Mouse (Mus musculus) 3T3-L1 (cell line): ENCODE results near the gene Xpo5.

Experiments used
- DNase-seq: peaks from one replicate; pipeline ENCODE4 v3.0.0-alpha.2; 2015; ENCODE audit warnings: low read depth, low spot score

Xpo5 gene

DNA sequence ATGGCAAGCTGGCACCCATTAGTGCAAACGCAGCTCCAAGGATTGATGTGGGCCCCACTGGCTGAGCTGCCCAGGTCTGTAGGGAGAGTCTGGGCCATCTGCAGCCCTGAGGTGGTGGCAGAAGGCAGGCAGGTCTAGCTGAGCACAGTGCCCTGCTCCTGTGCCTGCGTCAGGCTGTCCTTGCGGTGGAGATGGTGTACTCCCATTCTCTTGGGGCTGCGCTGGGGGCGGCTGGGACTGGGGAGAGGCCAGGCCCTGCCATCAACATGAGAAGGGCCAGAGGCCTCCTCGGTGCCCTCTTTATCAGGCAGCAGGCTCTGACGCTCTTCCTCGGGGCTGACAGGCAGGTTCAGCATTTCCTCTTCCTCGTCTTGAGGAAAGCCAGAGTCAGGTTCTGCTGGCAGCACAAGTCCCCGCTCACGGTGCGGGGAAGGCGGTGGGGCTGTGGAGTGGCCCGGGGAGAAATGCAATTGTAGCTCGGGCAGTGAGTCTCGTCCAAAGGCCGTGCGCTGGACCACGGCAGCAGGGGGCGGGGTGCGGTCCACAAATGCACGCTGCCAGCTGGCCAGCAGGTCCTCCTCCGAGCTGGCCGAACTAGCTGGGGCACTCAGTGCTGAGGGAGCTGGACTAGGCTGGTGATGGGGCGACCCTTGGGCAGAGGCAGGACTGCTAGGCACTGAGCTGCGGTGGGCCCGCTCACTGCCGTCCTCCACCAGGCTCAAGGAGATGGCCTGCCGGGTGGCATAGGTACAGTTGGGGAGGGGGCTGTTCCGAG lies 55.9 kb downstream of the Xpo5 start:
- DNase-seq, result no peak

DNA sequence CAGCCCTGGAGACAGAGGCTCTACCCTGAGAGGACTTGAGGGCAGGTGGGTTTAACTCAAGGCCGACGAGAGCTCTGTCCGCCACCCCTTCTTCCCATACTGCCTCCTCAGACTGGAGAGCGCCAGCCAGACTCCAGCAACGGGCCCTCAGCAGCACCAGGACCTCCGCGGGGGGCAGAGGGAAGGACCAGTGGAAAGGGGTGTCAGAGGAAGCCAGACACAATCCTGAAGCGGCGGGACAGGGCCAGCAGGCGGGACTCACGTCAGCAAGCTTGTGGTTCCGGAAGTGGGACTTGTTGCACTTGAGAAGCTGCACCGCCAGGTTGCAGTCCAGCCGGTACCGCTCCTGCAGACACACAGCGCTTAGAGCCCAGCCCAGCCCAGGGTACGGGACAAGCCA lies 57.1 kb downstream of the Xpo5 start:
- no peak for DNase-seq

DNA sequence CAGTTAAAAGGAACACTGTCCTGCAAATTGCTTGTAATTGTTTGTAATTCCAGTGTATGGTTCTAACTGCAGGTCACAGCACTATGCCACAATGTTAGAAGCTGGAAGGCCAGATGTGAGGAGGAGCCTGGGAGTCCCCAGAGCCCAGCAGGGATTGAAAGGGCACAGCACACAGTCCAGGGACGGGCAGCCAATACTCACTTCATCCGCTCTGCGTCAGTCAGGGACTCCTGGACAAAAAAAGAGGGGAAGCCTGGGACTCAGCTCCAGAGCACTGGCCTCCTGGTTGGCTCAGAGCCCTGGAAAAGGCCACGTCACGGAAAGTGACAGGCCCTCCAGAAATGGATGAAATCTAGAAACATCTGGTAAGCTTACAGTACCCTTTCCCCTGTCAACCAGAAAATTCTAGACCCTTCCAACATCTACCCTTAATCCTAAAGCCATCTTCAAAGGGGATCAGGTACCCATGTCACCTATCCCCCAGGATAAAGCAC lies 59.7 kb downstream of the Xpo5 start:
- DNase-seq, result no peak

DNA sequence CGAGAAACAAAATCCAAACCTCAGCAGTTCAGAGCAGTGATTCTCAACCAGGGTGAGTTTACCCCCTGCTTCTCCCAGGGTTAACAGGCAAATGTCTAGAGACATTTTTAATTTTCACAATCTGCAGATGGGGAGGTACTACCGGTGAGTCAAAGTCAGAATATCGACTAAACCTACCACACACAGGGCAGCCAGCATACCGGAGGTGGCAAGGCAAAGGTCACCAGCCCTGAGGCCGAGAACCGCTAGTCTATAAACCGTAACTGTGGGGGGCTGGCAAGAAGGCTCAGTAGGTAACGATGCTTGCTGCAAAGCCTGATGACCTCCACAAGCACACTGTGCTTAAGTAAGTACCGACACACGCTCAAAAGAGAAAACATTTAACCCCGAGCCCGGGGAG lies 62.9 kb downstream of the Xpo5 start:
- no peak for DNase-seq

DNA sequence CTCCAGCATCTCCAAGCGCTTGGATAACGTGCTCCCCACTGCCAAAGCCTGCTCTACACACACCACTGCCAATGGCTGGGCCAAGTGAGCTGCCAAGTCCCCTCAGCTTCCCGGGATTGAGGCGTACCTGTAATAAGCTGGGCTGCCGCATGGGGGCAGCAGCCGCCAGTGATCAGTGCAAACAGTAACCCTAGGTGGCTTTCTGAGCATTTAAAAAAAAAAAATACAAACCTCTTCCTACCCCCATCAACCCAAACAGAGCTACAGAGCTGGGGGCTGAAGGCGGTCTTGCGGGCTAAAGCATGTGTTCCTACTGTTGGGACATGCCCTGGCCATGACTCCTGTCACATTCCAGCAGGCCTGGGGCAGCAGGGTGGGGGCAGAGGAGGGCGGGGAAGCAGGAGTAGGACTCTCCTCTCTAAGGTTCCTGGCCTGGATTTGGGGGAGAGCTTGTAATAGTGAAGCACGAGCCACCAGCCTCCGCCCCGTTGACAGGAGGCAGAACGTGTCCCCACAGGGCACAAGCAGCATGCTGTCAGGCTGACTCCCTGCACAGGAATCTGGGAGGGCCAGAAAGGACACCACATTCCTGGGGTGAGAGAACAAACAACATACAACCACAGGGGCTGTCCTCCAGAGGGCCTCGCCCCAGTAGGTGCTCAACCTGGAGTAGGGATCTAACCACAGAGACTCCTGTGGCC lies 63.5 kb downstream of the Xpo5 start:
- peak; percentile 86 for DNase-seq

DNA sequence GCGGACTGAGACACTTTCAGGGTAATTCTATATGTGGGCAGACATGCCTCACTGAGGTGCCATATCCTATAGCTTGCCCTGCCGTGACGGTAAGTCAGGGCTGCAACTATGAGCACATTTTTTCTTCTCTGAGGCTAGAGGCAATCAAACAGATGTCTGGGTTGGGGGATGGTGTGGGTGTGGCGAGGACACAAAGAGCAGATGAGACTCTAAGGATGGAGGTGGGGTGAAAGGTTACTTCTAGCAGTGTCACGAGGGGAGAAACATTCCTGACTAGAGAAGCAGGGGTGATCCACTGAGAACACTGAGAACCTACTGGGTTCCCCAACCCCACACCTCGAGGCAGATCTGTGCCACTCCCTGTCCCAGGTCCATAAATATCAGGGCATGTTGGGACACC lies 64.4 kb downstream of the Xpo5 start:
- DNase-seq, result no peak

DNA sequence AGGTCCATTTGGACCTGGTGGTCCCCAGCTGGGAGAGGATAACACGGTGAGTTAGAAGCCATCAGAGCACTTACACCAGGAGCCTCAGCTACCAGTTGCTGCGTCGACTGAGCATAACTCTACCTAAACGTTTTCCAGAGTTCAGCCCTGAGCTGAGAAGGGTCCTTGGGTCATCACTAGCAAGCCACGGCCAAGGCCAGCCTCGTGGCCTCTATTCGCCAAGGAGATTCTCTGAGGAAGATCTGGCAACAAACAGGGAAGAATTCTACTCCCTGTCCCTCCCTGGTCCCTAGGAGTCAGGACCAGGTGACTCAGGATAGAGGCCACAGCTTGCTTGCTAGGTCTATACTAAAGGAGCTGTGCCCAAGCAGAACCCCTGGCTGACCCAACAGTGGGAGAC lies 64.9 kb downstream of the Xpo5 start:
- no peak for DNase-seq

DNA sequence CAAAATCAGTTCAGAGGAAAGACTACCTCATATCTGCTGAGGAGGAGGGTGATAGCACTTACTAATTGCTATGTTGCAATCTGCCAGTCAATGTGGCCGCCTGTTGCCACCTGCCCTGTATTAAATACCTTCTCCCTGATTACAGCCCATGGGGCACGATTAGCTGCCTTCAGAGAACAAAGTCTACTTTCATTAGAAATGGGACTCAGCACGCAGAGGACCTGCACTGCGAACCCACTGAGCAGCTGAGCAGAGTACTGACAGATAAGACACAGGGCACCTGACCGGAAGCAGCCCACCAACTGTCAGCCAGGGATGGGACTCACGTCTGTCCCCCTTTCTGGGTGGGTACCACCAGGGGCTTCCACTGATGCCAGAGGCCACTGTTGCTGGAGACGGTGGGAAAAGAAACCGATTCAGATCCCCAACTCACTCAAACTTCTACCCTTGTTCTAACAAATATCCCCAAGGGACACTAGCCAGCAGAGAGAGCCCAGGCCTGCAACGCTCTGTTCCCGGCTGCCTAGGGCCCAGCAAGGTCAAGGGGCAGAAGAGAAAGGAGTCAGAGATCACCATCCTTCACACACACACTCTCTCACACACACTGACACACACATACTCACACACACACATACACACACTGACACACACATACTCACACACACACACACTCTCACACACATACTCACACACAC lies 65.6 kb downstream of the Xpo5 start:
- DNase-seq, result no peak

DNA sequence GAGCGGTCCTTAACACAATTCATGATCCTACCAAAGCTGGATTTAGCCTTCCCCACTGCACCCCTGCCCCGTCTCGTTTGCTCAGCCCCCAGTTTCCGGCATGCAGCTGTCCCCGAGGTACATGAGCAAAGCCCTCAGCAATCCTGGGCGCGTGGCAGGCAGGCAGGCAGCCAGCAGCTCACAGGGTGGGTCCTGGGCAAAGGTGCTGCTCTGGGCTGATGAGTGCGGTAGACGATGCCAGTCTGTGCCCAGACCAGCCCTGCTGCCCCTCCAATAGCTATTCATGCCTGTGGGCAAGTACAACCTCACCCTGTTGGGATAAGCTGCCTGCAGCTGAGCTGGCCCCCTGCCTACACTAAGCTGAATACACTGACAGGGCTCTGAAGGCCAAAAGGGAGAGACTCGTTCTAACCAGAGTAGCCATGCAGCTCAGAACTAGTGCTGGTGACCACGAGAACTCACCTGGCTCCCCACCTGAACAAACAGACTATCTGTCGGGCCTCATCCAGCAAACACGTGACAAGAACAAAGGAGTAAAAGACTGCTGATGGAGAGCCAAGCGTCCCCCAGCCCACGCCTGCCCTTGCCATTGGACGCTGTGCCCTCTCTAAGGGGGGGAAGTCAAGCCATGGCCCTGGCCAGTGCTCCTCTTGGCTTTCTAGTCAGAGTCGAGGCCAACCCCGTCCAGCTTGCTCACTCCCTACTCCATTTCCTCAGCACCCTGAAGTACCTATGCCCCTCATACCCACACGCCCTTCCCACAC lies 67.4 kb downstream of the Xpo5 start:
- DNase-seq, result no peak

DNA sequence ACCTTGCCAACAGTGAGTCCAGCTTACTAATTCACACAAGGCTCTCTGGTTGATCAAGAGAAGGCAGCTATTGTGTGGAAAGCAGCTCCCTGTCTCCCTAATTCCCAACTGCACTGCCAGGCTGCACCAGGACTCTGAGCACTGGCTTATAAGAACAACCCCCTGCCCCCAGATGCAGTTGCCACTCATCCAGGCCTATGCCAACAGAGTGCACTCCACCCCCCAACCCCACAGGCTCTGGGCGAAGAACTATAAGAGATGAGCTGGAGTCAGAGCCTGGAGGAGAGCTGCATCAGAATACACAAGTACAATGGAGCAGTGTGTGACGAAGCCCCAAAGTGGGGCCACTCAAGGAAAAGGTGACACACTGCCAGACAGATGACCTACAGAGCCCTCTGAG lies 69.5 kb downstream of the Xpo5 start:
- no peak for DNase-seq

DNA sequence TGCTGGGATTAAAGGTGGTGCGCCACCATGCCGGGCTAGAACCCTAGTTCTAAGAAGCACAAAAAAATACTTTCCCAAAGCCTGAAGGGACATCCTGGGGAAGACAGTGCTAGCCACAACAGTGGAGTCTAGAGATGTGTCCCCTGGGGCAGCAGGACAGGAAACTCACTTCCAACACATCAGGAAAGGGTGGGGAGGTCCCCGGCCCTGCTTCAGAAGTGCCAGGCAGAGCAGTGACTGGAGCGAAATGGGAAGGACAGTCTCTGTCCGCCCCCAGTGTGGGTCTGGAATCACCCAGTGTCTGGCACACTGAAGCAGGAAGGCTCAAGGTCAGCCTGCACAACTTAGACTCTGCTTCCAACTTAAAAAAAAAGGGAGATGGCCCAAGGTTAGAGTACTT lies 70.1 kb downstream of the Xpo5 start:
- DNase-seq, result no peak

DNA sequence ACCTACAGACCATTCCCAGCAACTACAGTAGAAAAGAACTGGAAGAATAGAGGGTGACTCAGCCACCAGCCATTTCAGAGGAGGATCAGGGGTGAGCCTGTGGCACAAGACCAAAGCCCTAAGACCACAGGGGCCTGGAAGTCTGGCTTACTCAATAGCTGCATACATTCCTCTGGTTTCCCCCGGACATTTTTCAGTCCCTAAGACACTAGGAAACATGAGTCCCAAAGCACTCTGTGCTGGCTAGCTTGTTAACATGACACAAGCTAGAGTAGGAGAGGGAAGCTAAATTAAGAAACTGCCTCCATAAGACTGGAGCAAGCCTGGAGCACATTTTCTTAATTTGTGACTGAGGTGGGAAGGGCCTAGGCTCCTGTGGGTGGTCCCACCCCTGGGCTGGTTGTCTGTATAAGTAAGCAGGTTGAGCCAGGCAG lies 71.2 kb downstream of the Xpo5 start:
- peak; percentile 99 for DNase-seq

DNA sequence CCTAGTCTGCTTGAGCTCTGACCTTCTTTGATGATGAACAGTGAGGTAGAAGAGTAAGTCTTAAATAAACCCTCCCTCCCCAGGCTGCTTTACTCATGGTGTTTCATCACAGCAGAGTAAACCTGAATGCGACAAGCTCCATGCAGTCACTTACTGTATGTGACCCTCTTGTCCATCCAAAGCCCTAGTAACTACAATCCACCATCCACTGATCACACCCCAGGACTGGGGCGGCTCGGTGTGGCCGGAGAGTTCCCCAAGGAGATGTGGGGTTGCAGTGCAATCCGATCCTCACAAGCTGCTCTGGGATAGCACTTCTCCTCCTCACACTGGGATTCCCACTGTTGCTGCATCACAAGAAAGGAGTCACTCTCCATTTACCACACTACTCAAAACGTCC lies 71.9 kb downstream of the Xpo5 start:
- DNase-seq, result peak; percentile 69

DNA sequence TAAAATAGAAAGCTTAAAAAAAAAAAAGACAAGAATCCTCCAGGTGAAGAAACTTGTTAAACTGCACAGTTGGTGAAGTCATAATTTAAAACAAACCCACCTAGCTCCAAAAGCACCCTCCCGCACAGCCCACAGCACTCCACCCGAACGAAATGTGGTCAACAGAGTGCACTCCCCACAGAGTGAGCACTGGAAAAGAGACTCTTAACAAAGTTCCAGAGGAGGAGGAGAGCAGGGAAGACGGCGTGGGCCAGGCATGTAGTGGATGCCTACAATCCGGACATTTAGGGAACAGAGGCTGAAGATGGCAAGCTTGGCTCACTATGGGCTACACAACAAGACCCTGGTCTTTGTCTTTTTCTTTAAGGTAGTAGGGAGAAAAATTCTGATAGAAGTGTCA lies 72.5 kb downstream of the Xpo5 start:
- no peak for DNase-seq

DNA sequence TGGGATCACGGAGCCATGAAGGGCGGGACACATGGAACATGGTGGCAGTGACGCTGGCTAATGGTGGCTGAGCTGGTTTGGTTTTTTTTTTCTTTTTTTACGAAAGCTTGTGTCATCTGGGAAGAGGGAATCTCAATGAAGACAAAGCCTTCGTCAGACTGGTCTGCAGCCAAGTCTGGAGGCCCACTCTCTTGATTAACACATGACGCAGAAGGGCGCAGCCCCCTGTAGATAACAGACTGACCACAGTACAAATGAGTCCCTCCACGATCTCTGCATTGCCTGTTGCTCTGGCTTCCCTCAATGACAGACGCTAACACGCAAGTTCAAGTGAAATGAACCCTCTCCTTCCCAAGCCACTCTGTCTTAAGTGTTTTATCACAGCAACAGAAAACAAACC lies 72.9 kb downstream of the Xpo5 start:
- DNase-seq, result peak; percentile 87

DNA sequence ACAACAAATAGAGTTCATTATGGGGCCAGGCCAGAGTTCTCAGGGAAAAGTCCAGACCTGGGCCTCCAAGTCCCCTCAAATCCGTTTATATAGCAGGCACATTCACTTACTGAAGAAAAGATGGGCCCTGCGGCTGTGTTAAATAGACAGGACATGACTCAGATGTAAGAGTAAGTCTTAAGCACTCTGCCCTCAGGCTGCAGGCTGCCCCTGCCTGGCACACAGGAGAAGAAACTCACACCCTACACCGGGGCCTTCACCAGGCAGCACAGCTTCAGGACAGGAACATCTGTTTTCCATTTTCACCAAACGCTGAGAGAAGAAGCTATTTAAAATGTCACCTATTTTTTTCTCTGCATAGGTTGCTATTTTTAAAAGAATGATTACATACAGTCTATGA lies 75.0 kb downstream of the Xpo5 start:
- peak; percentile 99 for DNase-seq

DNA sequence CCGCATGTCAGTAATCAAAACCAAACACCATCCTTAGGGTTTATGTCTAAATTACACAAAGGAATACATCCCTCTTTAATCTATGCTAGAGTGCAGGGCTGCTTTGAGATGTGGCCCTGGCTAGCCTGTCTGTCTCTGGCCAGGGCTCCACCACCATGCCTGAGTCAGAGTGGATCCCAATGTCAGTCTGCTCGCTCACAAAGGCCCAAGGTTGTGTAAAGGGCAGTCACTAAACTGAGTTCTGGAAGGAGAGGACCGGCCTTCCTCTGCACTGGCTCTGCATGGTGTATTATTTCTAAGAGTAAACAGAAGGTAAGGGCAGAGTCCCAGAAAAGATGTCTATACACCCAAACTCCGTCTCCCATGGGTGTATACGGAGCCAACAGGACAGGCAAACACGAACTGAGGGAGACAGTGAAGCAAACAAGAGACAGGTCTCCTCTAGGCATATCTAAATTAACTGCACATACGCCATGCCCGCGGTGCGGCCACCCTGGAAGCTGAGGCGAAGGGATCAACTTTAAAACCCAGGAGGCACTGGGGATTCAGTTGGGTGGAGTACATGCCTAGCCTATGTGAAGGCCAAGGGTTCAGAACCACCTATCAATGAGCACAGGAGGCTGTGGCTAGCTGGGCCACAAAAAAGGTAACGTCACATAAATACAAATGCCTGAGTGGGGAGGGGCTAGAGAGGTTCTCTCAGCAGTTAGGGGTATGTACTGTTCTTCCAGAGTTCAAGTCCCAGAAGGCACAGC lies 75.6 kb downstream of the Xpo5 start:
- peak; percentile 59 for DNase-seq

DNA sequence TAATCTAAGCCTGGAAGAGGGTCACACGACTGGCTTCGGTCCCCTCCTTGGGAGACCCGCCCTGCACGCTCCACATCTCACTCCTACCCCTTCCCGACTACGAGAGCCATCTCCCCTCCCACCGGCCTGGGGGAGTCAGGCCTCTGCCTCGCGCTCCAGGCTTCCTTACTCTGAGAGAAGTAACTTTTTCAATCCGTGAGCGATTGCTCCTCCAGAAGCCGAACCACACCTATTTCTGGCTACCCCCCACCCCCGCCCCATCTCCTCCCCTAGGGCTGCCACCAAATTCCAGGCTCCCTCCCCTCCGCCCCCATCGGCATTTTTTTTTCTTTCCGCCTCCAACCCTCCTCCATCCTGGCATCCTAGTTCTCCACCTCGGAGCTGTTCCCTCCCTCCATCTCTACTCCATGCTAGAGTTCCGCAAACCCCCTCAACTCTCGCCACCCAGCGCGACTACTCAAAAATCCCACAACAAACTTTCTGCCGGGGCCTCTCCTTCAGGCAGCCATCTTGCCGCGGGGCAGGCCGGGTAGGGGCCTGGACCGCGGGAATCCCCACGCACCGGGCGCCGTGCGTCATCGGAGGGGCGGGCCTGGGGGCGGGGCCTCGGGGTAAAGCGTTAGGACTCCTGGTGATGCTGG lies 80.0 kb downstream of the Xpo5 start, which contains the start of gene Tjap1:
Gene Tjap1, minus strand, starts transcription at position 544 of the 641 bp plus-strand sequence.
- peak; percentile 90 for DNase-seq

DNA sequence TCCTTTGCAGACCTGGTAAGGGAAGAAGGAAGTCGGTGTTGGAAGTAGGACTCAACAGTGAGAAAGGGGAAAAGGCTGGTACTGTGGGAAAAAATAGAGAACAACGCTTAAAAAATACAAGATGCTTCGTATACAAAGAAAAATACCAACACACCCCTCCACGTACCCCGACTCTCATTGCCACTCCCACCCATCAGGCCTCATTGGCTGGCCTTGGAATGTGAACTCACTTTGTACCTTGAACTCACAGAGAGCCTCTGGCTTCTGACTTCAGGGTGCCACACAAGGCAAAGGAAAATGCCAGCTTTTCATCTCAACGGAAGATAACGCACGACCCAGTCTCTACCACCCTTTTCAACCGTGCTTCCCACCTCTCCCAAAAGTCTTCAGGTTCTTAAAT lies 80.6 kb downstream of the Xpo5 start:
- no peak for DNase-seq

DNA sequence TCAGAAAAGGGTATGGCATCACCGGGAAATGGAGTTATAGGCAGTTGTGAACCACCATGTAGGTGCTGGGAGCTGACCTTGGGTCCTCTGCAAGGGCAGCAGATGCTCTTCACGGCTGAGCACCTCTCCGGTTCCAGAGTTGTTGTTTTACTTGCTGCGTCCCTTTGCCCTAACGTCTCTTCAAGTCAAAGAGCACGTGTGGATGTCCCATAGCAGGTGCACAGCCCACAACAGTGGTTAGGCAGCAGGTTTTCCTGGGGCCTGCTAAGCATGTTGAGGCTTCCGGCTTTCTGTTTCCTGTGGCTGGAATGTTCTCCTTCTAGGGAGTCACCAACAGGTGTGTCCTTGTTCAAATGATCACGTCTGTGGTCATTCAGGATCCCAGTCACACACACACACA lies 81.3 kb downstream of the Xpo5 start:
- no peak for DNase-seq
